Mouse (Mus musculus): ENCODE results near the gene Fahd2a. TPM values are rescaled to one million over a fixed set of nuclear protein-coding genes. Genes with fewer than 3 reads are reported as not detected.
A peak's percentile ranks its signal among the peaks of the same experiment; 100 is the strongest.

Fahd2a gene
- 5.9 TPM for polyA plus RNA-seq (2012; fragmentation: generic; extraction: Trizol)

- Histone ChIP-seq H3K4me2 (ENCODE audit: low read depth) (peak within 1 kb of the TSS; percentile 76), H3ac (ENCODE audit: control insufficient read depth, insufficient read length) (no peak within 1 kb of the TSS), H3K4me3 (peak within 1 kb of the TSS; percentile 34), H3K36me3 (ENCODE audit: control insufficient read depth, insufficient read depth) (no peaks in the 10 kb centered on the region), H3K79me2 (ENCODE audit: control insufficient read depth, insufficient read depth) (no peaks in the 10 kb centered on the region), H3K27me3 (ENCODE audit: control insufficient read depth, insufficient read depth, insufficient read length) (peaks cover 4% of the 10 kb centered on the region)
- TF ChIP-seq MYOD1 (IDR thresholded peaks at IDR 0.05; ENCODE audit: control insufficient read depth in 1 of 3, insufficient read length in 2 of 3, low read depth in 2 of 3) (peak in 1 of 3 experiments; percentile 53), TCF3 (IDR thresholded peaks at IDR 0.05; ENCODE audit: insufficient read length, low read depth) (no peak), POLR2A (IDR thresholded peaks at IDR 0.05; ENCODE audit: insufficient read length, low read depth) (peak; percentile 44), CEBPB (IDR thresholded peaks at IDR 0.05; ENCODE audit: insufficient read depth, poor library complexity, severe bottlenecking) (no peak), MYOG (IDR thresholded peaks at IDR 0.05; ENCODE audit: control insufficient read depth in 1 of 3, insufficient read depth in 1 of 3, insufficient read length in 2 of 3, low read depth in 2 of 3) (peak in 1 of 3 experiments; percentile 37)
These were observed at the start of gene Fahd2a for GRCm38 (mm10) chr2:127444055-127444789. Gene Fahd2a (minus strand): TSS chr2:127444565.

GRCm38 (mm10) chr2:127484476-127485170 lies 40.3 kb upstream of the Fahd2a start:
- Histone ChIP-seq H3K27me3 (ENCODE audit: control insufficient read depth, insufficient read depth, insufficient read length) (peaks cover 33% of the 10 kb centered on the region), H3K4me3 (no peak overlapping the region)

GRCm38 (mm10) chr2:127483001-127483400 lies 38.6 kb upstream of the Fahd2a start:
- H3ac ChIP-seq (ENCODE audit: control insufficient read depth, insufficient read length): no peak overlapping the region
- peaks cover 35% of the 10 kb centered on the region for H3K27me3 ChIP-seq (ENCODE audit: control insufficient read depth, insufficient read depth, insufficient read length)
- no peaks in the 10 kb centered on the region for H3K36me3 ChIP-seq (ENCODE audit: control insufficient read depth, insufficient read depth)

More at GRCm38 (mm10) chr2:127484476-127485170, 40.3 kb upstream of the Fahd2a start:
- Histone ChIP-seq H3K4me2 (ENCODE audit: low read depth) (peak overlapping the region; percentile 24), H3K36me3 (ENCODE audit: control insufficient read depth, insufficient read depth) (no peaks in the 10 kb centered on the region), H3K79me2 (ENCODE audit: control insufficient read depth, insufficient read depth) (no peaks in the 10 kb centered on the region), H3ac (ENCODE audit: control insufficient read depth, insufficient read length) (no peak overlapping the region)
- TF ChIP-seq TCF12 (IDR thresholded peaks at IDR 0.05; ENCODE audit: insufficient read depth, poor library complexity, severe bottlenecking) (no peak), TCF3 (IDR thresholded peaks at IDR 0.05; ENCODE audit: insufficient read length, low read depth) (no peak), MYOG (IDR thresholded peaks at IDR 0.05; ENCODE audit: control insufficient read depth in 1 of 3, insufficient read depth in 1 of 3, insufficient read length in 2 of 3, low read depth in 2 of 3) (no peak), POLR2A (IDR thresholded peaks at IDR 0.05; ENCODE audit: insufficient read length, low read depth) (no peak), MAX (IDR thresholded peaks at IDR 0.05; ENCODE audit: low read depth) (no peak), POLR2AphosphoS2 (IDR thresholded peaks at IDR 0.05; ENCODE audit: insufficient read length, low read depth) (no peak)

GRCm38 (mm10) chr2:127482533-127482911 lies 38.2 kb upstream of the Fahd2a start:
- no peak for TF ChIP-seq MYOD1 (IDR thresholded peaks at IDR 0.05; ENCODE audit: control insufficient read depth in 1 of 3, insufficient read length in 2 of 3, low read depth in 2 of 3)
- TF ChIP-seq MAX (IDR thresholded peaks at IDR 0.05; ENCODE audit: low read depth): no peak
- no peak for TF ChIP-seq CEBPB (IDR thresholded peaks at IDR 0.05; ENCODE audit: insufficient read depth, poor library complexity, severe bottlenecking)
- TF ChIP-seq TCF3 (IDR thresholded peaks at IDR 0.05; ENCODE audit: insufficient read length, low read depth): no peak
- no peak for TF ChIP-seq E2F4 (IDR thresholded peaks at IDR 0.05; ENCODE audit: insufficient read depth)
- TF ChIP-seq USF1 (IDR thresholded peaks at IDR 0.05; ENCODE audit: low read depth): no peak
- no peak for TF ChIP-seq MYOG (IDR thresholded peaks at IDR 0.05; ENCODE audit: control insufficient read depth in 1 of 3, insufficient read depth in 1 of 3, insufficient read length in 2 of 3, low read depth in 2 of 3)
- TF ChIP-seq SRF (IDR thresholded peaks at IDR 0.05; ENCODE audit: control insufficient read depth, insufficient read length, low read depth): no peak
- TF ChIP-seq POLR2A (IDR thresholded peaks at IDR 0.05; ENCODE audit: insufficient read length, low read depth): no peak
- TF ChIP-seq POLR2AphosphoS2 (IDR thresholded peaks at IDR 0.05; ENCODE audit: insufficient read length, low read depth): no peak
- TF ChIP-seq TCF12 (IDR thresholded peaks at IDR 0.05; ENCODE audit: insufficient read depth, poor library complexity, severe bottlenecking): no peak
- no peak for TF ChIP-seq REST (IDR thresholded peaks at IDR 0.05; ENCODE audit: insufficient read depth, insufficient read length)
- H3K36me3 ChIP-seq (ENCODE audit: control insufficient read depth, insufficient read depth): no peaks in the 10 kb centered on the region
- H3K4me3 ChIP-seq: peak overlapping the region; percentile 16
- peak overlapping the region; percentile 95 for H3K4me2 ChIP-seq (ENCODE audit: low read depth)
- H3ac ChIP-seq (ENCODE audit: control insufficient read depth, insufficient read length): no peak overlapping the region
- no peaks in the 10 kb centered on the region for H3K79me2 ChIP-seq (ENCODE audit: control insufficient read depth, insufficient read depth)
- H3K27me3 ChIP-seq (ENCODE audit: control insufficient read depth, insufficient read depth, insufficient read length): peaks cover 35% of the 10 kb centered on the region

More at GRCm38 (mm10) chr2:127483001-127483400, 38.6 kb upstream of the Fahd2a start:
- Histone ChIP-seq H3K4me2 (ENCODE audit: low read depth) (peak overlapping the region; percentile 95), H3K79me2 (ENCODE audit: control insufficient read depth, insufficient read depth) (no peaks in the 10 kb centered on the region), H3K4me3 (peak overlapping the region; percentile 16)
- TF ChIP-seq E2F4 (IDR thresholded peaks at IDR 0.05; ENCODE audit: insufficient read depth): no peak
- no peak for TF ChIP-seq MYOD1 (IDR thresholded peaks at IDR 0.05; ENCODE audit: control insufficient read depth in 1 of 3, insufficient read length in 2 of 3, low read depth in 2 of 3)
- TF ChIP-seq CEBPB (IDR thresholded peaks at IDR 0.05; ENCODE audit: insufficient read depth, poor library complexity, severe bottlenecking): no peak

Measured in myocyte (in vitro differentiated cells).